Comparison of ENCODE assay signal across 10 mouse cellular contexts in genomic region chr5:143058675-143059074, GRCm38 (mm10). TPM values are rescaled to one million over a fixed set of nuclear protein-coding genes. Genes with fewer than 3 reads are reported as not detected.
DNase-seq lines count a peak whose midpoint lies in the region; ATAC-seq and TF ChIP-seq lines count a peak whose summit lies in the region.
"Had no signal": no experiment of that assay in that cellular context is flagged by ENCODE, and none has a peak within 500 bp of the region (broad histone marks: within the 10 kb centered on the region; RNA-seq: fewer than 3 reads in every experiment).

No protein-coding gene starts in this region.

- no peak for TF ChIP-seq CTCF in lung, embryonic 14.5 days (IDR thresholded peaks at IDR 0.05; ENCODE audit: low read depth)

- H3K36me3 ChIP-seq in lung, embryonic 14.5 days (ENCODE audit: insufficient read depth), result peaks cover 37% of the 10 kb centered on the region
- H3K36me3 ChIP-seq in embryonic facial prominence, embryonic 15.5 days, result peaks cover 21% of the 10 kb centered on the region
- H3K36me3 ChIP-seq in liver, embryonic 15.5 days (replicated peaks), result peaks cover 32% of the 10 kb centered on the region

- H3K4me2 ChIP-seq in lung, embryonic 14.5 days, result no peak overlapping the region
- no peak overlapping the region for H3K4me2 ChIP-seq in embryonic facial prominence, embryonic 15.5 days (replicated peaks)
- peak overlapping the region; percentile 64 for H3K4me2 ChIP-seq in liver, embryonic 15.5 days

- no peak overlapping the region for H3K9ac ChIP-seq in lung, embryonic 14.5 days
- no peak overlapping the region for H3K9ac ChIP-seq in embryonic facial prominence, embryonic 15.5 days
- H3K9ac ChIP-seq in liver, embryonic 15.5 days, result peak overlapping the region; percentile 49

- no peak overlapping the region for H3K4me3 ChIP-seq in lung, embryonic 14.5 days (ENCODE audit: low read depth, low read length)
- no peak overlapping the region for H3K4me3 ChIP-seq in embryonic facial prominence, embryonic 15.5 days (replicated peaks)
- peak overlapping the region; percentile 17 for H3K4me3 ChIP-seq in liver, embryonic 15.5 days (replicated peaks)

- DNase-seq in adrenal gland, postnatal 10 days, result peak; percentile 38
- no peak for DNase-seq in adrenal gland, adult 8-10 months
- DNase-seq in lung, embryonic 14.5 days, result no peak
- DNase-seq in lung, postnatal 25 days (ENCODE audit: low spot score), result no peak
- DNase-seq in left cerebral cortex, adult 8-10 months (ENCODE audit: low spot score in 2 of 2), result no peak
- DNase-seq in thymus, postnatal 25 days, result no peak
- DNase-seq: adrenal gland, postnatal 14 days; kidney, adult 9 months had no signal

- no peaks in the 10 kb centered on the region for H3K27me3 ChIP-seq in lung, embryonic 14.5 days (ENCODE audit: insufficient read depth, low read length)
- H3K27me3 ChIP-seq in embryonic facial prominence, embryonic 15.5 days, result no peaks in the 10 kb centered on the region
- H3K27me3 ChIP-seq in liver, embryonic 15.5 days, result no peaks in the 10 kb centered on the region

- H3K9me3 ChIP-seq in lung, embryonic 14.5 days (ENCODE audit: low read depth, low read length), result no peaks in the 10 kb centered on the region
- H3K9me3 ChIP-seq in embryonic facial prominence, embryonic 15.5 days (replicated peaks), result no peaks in the 10 kb centered on the region
- H3K9me3 ChIP-seq in liver, embryonic 15.5 days (replicated peaks), result no peaks in the 10 kb centered on the region

- H3K27ac ChIP-seq in lung, embryonic 14.5 days (ENCODE audit: low read depth), result peak overlapping the region; percentile 76
- peak overlapping the region; percentile 80 for H3K27ac ChIP-seq in embryonic facial prominence, embryonic 15.5 days (replicated peaks)
- peak overlapping the region; percentile 98 for H3K27ac ChIP-seq in liver, embryonic 15.5 days (replicated peaks)

- H3K4me1 ChIP-seq in lung, embryonic 14.5 days (ENCODE audit: insufficient read depth), result no peaks in the 10 kb centered on the region; the same call in 1 of the 2 replicates
- H3K4me1 ChIP-seq in embryonic facial prominence, embryonic 15.5 days, result peaks cover 47% of the 10 kb centered on the region
- H3K4me1 ChIP-seq in liver, embryonic 15.5 days (replicated peaks), result peaks cover 96% of the 10 kb centered on the region

- ATAC-seq in lung, embryonic 14.5 days (ENCODE audit: insufficient read depth), result 0 out of 2 replicates have a peak, but pooled peaks have one; percentile 32
- no peak for ATAC-seq in embryonic facial prominence, embryonic 15.5 days (ENCODE audit: insufficient number of reproducible peaks, low FRiP score, low TSS enrichment, low read depth)
- peak; percentile 57 for ATAC-seq in liver, embryonic 15.5 days (ENCODE audit: insufficient read depth)

RNA-seq across cellular contexts. Expression of gene Rnf216, which starts 54.1 kb away (rescaled TPM):
- 10 to 100 TPM; 35.8 to 48.3 TPM for total RNA-seq in adrenal gland, postnatal 10 days (2021)
- 10 to 100 TPM; 41.7 to 58.3 (median 53.6) TPM for total RNA-seq in adrenal gland, adult 8-10 months (2022)
- polyA plus RNA-seq in lung, embryonic 14.5 days (2014; fragmentation: Nextera tagmentation; extraction: Ambion mirVana), result 31.5 and 36.1 TPM in 2 replicates
- 41.2 and 42.7 TPM in 2 replicates for polyA plus RNA-seq in embryonic facial prominence, embryonic 15.5 days (2015; fragmentation: Nextera tagmentation; extraction: Ambion mirVana)
- 13.2 and 13.9 TPM in 2 replicates for polyA plus RNA-seq in liver, embryonic 15.5 days (2015; fragmentation: Nextera tagmentation; extraction: Ambion mirVana)
- 10 to 100 TPM; 42.4 to 47.3 (median 45.2) TPM for total RNA-seq in left cerebral cortex, adult 8-10 months (2022)
